Mouse (Mus musculus) embryonic facial prominence, embryonic 11.5 days (tissue): ENCODE measurements around the gene Lif. TPM values are rescaled to one million over a fixed set of nuclear protein-coding genes. Genes with fewer than 3 reads are reported as not detected.

ENCODE experiments used
- ATAC-seq: fragments of 200-750 bp; cut with Nextera tagmentation; replicated peaks from 2 replicates; pipeline ENCODE4 v1.8.0; 2017; ENCODE audit warnings: low read depth; ENCODE audit not compliant: insufficient number of reproducible peaks, low FRiP score, low TSS enrichment
- DNase-seq: peaks from one replicate; pipeline ENCODE4 v3.0.0-alpha.2; 2015; ENCODE audit warnings: low spot score
- H3K27ac ChIP-seq: fragments of 300-500 bp; sonication (generic); replicated peaks from 2 replicates; pipeline ENCODE4 v1.5.1; 2014; ENCODE audit warnings: mild to moderate bottlenecking, low read depth, low read length, control low read depth
- H3K27me3 ChIP-seq: fragments of 300-500 bp; sonication (generic); 2 replicates; pipeline ENCODE4 v1.6.1; 2014; ENCODE audit warnings: mild to moderate bottlenecking, low read length, moderate library complexity, mixed read lengths; ENCODE audit not compliant: control insufficient read depth, insufficient read depth
- H3K36me3 ChIP-seq: fragments of 300-500 bp; sonication (generic); replicated peaks from 2 replicates; pipeline ENCODE4 v1.6.1; 2014; ENCODE audit warnings: low read depth, mild to moderate bottlenecking, low read length, moderate library complexity, mixed read lengths; ENCODE audit not compliant: control insufficient read depth, insufficient read depth
- H3K4me1 ChIP-seq: fragments of 300-500 bp; sonication (generic); 2 replicates; pipeline ENCODE4 v1.6.1; 2014; ENCODE audit warnings: low read length, mixed read lengths; ENCODE audit not compliant: control insufficient read depth, insufficient read depth
- H3K4me2 ChIP-seq: fragments of 300-500 bp; sonication (generic); 2 replicates; pipeline ENCODE4 v1.6.1; 2014; ENCODE audit warnings: low read depth, mild to moderate bottlenecking, control low read depth, low read length, moderate library complexity
- H3K4me3 ChIP-seq: fragments of 300-500 bp; sonication (generic); 2 replicates; pipeline ENCODE4 v1.5.1; 2014; ENCODE audit warnings: low read depth, low read length, control low read depth
- H3K9ac ChIP-seq: fragments of 300-500 bp; sonication (generic); replicated peaks from 2 replicates; pipeline ENCODE4 v1.6.1; 2014; ENCODE audit warnings: mild to moderate bottlenecking, control low read depth, low read length
- H3K9me3 ChIP-seq: fragments of 300-500 bp; sonication (generic); replicated peaks from 2 replicates; pipeline ENCODE4 v1.6.1; 2016; ENCODE audit warnings: mild to moderate bottlenecking, low read length, inconsistent platforms, mixed read lengths; ENCODE audit not compliant: control insufficient read depth
- WGBS: fragments of 180-500 bp; shearing (Covaris S2); extraction: QIAGEN DNeasy Blood & Tissue Kit; methylation state at CpG from one replicate; pipeline ENCODE4 v1.1.7; 2014; 5-methylcytosine and 5-hydroxymethylcytosine counted together
- polyA plus RNA-seq: library from polyadenylated mRNA; unstranded; fragments of >200 nt; fragmentation: Nextera tagmentation; extraction: Ambion mirVana; gene quantifications from 2 replicates; pipeline ENCODE4 v1.2.1, GENCODE M21; 2014

Lif gene
- polyA plus RNA-seq, 1 experiment from 2014 or later, result 0.07 TPM

DNA sequence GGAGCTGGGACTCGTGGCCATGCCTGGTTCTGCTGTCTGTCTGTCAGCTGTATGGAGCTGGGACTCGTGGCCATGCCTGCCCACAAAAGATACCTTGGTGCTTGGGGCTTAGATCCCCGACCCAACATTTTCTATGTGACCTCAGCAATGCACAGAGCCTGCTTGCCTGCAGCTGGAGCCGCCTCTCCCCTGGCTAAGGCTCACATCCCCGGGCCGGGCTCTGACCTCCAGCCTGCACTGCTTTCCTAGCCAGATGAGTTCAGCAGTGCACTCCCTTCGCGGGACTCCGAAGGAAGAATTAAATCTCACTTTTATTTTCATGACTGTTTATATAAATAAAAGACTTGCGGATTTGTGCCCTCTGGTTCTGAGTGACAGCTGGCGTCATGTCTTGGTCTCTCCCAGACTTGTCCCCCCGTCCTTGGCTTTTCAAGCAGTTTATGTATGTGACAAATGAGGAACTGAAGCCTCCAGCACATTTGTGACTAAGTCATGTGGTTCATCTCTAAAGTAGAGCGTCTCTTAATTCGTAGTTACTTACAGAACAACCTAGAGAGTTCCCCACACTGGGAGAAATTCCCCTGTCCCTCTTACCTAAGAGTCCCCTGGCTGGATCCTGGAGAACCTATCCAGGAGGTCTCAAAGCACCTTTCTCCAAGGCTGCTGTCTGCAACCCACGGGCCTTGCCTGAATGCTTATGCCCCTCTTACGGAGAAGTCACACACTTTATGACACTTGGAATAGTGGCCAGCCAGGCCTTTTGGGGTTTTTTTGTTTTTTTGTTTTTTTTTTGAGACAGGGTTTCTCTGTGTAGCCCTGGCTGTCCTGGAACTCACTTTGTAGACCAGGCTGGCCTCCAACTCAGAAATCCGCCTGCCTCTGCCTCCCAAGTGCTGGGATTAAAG is 35.1 kb upstream of the Lif start:
- DNase-seq (no peak), ATAC-seq (no peak)
- H3K9ac ChIP-seq, result no peak overlapping the region
- H3K4me2 ChIP-seq, result no peak overlapping the region
- H3K27ac ChIP-seq, result no peak overlapping the region
- H3K36me3 ChIP-seq, result no peaks in the 10 kb centered on the region
- no peaks in the 10 kb centered on the region; the same call in 1 of the 2 replicates for H3K4me1 ChIP-seq
- peaks cover 7% of the 10 kb centered on the region; the same call in 1 of the 2 replicates for H3K27me3 ChIP-seq
- no peaks in the 10 kb centered on the region for H3K9me3 ChIP-seq
- H3K4me3 ChIP-seq, result no peak overlapping the region
- 73% methylated on average over 17 of the region's 17 CpGs for WGBS

DNA sequence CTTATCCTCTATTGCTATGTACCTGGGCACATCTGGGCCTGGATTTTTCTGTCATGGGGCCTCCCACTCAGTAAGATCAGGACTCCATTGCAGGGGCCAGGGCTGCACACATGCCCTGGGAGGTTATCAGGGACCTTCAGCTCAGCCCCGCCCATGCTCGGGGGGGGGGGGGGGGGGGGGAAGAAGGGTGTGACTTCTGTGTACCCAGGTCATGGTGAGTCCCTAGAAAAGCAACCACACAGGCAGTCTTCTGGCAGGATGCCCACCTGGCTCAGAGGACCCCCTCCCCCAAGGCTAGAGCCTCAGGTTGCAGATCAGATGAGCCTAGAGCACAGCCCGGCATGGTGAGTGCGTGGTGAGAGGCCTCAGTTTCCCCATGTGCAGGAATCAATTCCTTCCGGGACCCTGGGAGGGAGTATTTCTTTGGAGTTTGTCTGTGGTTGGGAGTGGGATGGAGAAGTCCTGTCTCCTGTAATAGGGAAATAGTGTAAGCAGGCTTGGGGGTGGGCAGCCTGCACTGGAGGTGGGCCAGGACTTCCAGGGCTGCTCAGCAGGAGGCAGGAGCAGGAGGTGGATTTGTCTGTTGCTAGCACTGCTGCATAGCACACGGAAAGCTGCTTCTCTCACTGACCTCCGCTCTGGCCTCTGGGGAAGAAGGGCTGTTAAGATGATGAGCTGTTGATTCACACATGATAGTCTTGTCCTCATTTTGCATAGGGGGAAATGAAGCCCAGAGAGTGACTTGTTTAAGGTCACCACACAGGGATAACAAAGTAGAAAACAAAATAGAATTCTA is 33.8 kb upstream of the Lif start:
- no peak overlapping the region for H3K27ac ChIP-seq
- H3K27me3 ChIP-seq, result peaks cover 5% of the 10 kb centered on the region; the same call in 1 of the 2 replicates
- no peak overlapping the region for H3K9ac ChIP-seq
- WGBS, result 29% methylated on average over 6 of the region's 7 CpGs
- no peaks in the 10 kb centered on the region for H3K36me3 ChIP-seq
- DNase-seq (no peak), ATAC-seq (no peak)
- no peaks in the 10 kb centered on the region for H3K9me3 ChIP-seq
- no peak overlapping the region for H3K4me2 ChIP-seq
- H3K4me1 ChIP-seq, result no peaks in the 10 kb centered on the region
- H3K4me3 ChIP-seq, result no peak overlapping the region

DNA sequence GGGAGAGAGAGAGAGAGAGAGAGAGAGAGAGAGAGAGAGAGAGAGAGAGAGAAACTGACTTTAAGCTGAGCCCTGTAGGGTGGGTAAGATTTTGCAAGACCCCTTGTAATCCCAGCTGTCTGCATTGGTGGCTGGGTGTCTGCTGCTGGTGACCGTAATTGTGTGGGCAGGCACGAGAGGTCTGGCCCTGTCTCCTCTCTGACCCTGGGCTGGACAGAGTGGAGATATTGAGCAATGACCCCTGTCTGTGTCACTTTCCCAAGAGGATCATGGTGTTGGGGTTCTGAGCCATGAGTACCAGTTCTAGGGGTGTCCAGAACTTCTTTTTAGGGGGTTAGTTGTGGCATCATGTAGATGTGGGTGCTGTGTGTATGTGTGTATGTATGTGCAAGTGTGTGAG is 33.1 kb upstream of the Lif start:
- ATAC-seq (no peak), DNase-seq (no peak)
- 39% methylated on average over 2 of the region's 2 CpGs for WGBS
- H3K4me2 ChIP-seq, result no peak overlapping the region
- no peak overlapping the region for H3K4me3 ChIP-seq
- no peak overlapping the region for H3K27ac ChIP-seq
- H3K4me1 ChIP-seq, result no peaks in the 10 kb centered on the region
- no peak overlapping the region for H3K9ac ChIP-seq
- no peaks in the 10 kb centered on the region for H3K36me3 ChIP-seq
- no peaks in the 10 kb centered on the region for H3K9me3 ChIP-seq
- peaks cover 2% of the 10 kb centered on the region; the same call in 1 of the 2 replicates for H3K27me3 ChIP-seq

DNA sequence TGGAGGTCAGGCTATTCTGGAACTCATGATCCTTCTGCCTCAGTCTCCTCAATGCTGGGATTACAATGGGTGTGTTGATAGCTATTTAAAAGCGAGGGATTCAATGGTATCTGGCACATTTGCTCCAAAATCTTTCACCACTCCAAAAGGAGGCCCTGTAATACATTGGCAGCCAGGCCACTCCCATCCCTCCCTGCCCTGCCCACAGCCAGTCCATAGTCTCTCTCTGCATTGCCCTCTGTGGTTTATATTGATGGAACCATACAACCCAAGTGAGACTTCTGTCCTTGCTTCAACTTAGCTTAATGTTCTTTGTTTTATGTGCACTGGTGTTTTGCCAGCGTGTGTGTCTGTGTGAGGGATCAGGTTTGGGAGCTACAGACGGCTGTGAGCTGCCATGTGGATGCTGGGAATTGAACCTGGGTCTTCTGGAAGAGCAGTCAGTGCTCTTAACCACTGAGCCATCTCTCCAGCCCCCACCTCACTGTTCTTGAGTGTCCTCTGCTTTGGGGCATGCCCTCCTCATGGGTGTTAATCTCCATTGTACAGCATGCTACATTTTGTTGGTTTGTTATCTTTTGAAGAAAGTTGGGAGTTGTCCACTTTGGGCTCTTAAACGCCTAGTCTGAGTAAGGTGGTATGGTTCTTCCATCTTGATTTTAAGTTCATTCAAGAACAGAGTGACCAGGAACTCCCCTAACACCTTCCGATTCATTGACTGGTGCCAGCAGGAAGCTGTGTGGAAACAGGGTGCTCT is 30.6 kb upstream of the Lif start:
- H3K36me3 ChIP-seq, result no peaks in the 10 kb centered on the region
- DNase-seq, result no peak
- no peaks in the 10 kb centered on the region for H3K9me3 ChIP-seq
- H3K27me3 ChIP-seq, result no peaks in the 10 kb centered on the region
- no peak overlapping the region for H3K27ac ChIP-seq
- H3K4me1 ChIP-seq, result no peaks in the 10 kb centered on the region
- 76% methylated on average over 5 of the region's 5 CpGs for WGBS
- H3K4me3 ChIP-seq, result no peak overlapping the region
- H3K4me2 ChIP-seq, result no peak overlapping the region
- no peak overlapping the region for H3K9ac ChIP-seq
- no peak for ATAC-seq

DNA sequence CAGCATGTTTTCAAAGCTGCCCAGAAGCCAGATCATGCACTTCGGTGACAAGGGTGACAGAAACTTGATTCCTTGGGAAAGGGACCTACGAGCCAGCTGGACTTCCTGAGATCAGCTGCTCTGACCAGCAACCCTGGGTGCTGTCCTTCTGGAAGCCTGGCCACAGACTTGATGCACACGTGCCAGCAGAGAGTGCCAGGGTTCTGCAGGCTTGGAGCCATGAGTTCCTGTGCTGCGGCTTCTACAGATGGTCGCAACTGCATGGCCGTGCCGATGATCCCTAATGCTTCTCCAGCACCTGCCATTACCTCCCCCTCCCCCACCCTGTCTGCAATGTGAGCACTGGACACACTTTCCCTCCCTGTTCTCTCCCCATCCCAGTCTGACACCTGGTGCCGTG is 28.9 kb upstream of the Lif start:
- WGBS, result 52% methylated on average over 8 of the region's 8 CpGs
- no peaks in the 10 kb centered on the region for H3K9me3 ChIP-seq

DNA sequence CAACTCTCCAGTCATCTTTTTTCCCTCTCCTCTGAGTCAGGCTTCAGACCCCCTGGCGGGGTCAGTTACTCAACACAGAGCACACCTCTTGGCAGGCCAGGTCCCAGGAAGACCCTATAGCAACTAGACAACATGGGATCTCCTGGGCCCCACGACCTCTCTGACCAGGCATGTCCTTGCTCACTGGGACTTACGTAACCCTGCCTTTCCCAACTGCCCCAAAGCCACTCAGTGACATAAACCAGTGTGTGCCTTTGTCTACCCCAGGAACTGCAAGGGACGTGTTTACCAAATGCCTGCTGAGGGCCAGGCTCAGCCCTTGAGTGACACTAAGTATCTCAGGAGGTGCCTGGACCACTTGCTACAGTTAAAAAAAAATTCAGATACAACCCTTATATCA is 27.5 kb upstream of the Lif start:
- Histone ChIP-seq H3K4me2 (no peak overlapping the region), H3K36me3 (no peaks in the 10 kb centered on the region), H3K4me1 (no peaks in the 10 kb centered on the region), H3K9me3 (no peaks in the 10 kb centered on the region), H3K9ac (no peak overlapping the region), H3K4me3 (no peak overlapping the region), H3K27ac (no peak overlapping the region), H3K27me3 (no peaks in the 10 kb centered on the region)
- ATAC-seq, result no peak
- no peak for DNase-seq
- WGBS, result 64% methylated on average over 4 of the region's 4 CpGs

More for the DNA sequence above, 28.9 kb upstream of the Lif start:
- Histone ChIP-seq H3K4me1 (no peaks in the 10 kb centered on the region), H3K4me2 (no peak overlapping the region), H3K36me3 (no peaks in the 10 kb centered on the region), H3K4me3 (no peak overlapping the region), H3K27me3 (no peaks in the 10 kb centered on the region), H3K27ac (no peak overlapping the region), H3K9ac (no peak overlapping the region)
- no peak for DNase-seq
- no peak for ATAC-seq

DNA sequence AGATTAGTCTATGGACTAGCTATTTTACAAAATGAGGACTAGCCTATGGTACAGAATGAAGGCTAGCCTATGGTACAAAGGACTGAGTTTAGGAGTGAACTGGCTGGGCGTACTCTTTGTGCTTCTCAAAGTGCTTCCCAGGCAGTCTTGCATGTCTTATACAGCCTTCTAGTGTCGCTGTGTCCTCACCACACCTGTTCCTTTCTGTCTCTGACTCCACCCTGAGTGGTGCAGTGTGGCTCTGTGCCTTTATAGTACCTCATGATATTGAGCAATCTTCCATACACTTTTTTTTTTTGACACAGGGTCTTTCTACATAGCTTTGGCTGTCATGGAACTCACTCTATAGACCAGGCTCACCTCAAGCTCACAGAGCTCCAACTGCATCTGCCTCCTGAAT is 25.9 kb upstream of the Lif start:
- H3K36me3 ChIP-seq, result no peaks in the 10 kb centered on the region

More for the DNA sequence above, 25.9 kb upstream of the Lif start:
- H3K4me3 ChIP-seq, result no peak overlapping the region
- ATAC-seq, result no peak
- no peak overlapping the region for H3K9ac ChIP-seq
- WGBS, result 89% methylated on average over 2 of the region's 2 CpGs
- DNase-seq, result no peak
- no peak overlapping the region for H3K27ac ChIP-seq
- no peaks in the 10 kb centered on the region for H3K27me3 ChIP-seq
- no peak overlapping the region for H3K4me2 ChIP-seq
- H3K9me3 ChIP-seq, result no peaks in the 10 kb centered on the region
- no peaks in the 10 kb centered on the region for H3K4me1 ChIP-seq
